18 mouse cellular contexts compared by ENCODE assay signal in the genomic region with DNA sequence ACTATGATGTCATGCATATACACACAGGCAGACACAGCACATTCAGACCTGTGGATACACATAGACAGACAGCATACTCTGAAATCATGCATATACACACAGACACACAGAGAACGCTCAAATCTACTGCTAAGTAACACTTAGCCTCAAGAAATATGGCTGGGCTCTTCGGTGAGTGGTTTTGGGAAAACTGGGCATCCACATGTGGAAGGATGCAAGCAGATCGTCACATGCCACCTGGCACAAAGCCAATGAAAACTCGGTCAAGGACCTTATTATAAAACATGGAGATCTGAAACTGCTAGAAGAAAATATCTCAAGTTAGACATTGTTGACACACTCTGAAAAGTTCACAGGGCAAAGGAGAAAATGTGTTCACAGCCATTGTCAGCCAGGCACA.
DNase-seq lines count a peak whose midpoint lies in the region; ATAC-seq lines count a peak whose summit lies in the region.
"Had no signal": no experiment of that assay in that cellular context is flagged by ENCODE, and none has a peak within 500 bp of the region (broad histone marks: within the 10 kb centered on the region; RNA-seq: fewer than 3 reads in every experiment).

No protein-coding gene starts in this region.

- WGBS in heart, embryonic 11.5 days (ENCODE audit: insufficient replicate concordance) = 78% methylated on average over 4 of the region's 4 CpGs

- H3K4me1 ChIP-seq in heart, embryonic 11.5 days (ENCODE audit: control insufficient read depth, insufficient read depth, low read length) = no peaks in the 10 kb centered on the region

- H3K36me3 ChIP-seq in heart, embryonic 11.5 days (ENCODE audit: control insufficient read depth, insufficient read depth, low read length) = no peaks in the 10 kb centered on the region
- H3K36me3 ChIP-seq: G1E had no signal

- H3K4me2 ChIP-seq in heart, embryonic 11.5 days = no peak overlapping the region

- H3K4me3 ChIP-seq in heart, embryonic 11.5 days (ENCODE audit: low read depth, low read length) = no peak overlapping the region

- no peak for ATAC-seq in heart, embryonic 11.5 days (replicated peaks; ENCODE audit: insufficient number of reproducible peaks, low FRiP score, low TSS enrichment)
- ATAC-seq: activated CD4-positive, CD25-positive, alpha-beta regulatory T cell, adult 4 months; CD4-positive, CD25-positive, alpha-beta regulatory T cell, adult 4 months; Patski had no signal

- H3K27ac ChIP-seq in heart, embryonic 11.5 days (ENCODE audit: low read depth, low read length) = no peak overlapping the region

- DNase-seq in adrenal gland, postnatal 14 days = peak; percentile 19
- no peak for DNase-seq in adrenal gland, postnatal 10 days
- peak; percentile 75 for DNase-seq in heart, adult 11 months
- DNase-seq: adrenal gland, adult 2 months; adrenal gland, adult 8-10 months; adrenal gland, postnatal 25 days; B cell, adult 2 months; cerebellum, adult 11 months; cerebellum, adult 11-12 months; cerebellum, adult 18-20 months; cerebellum, adult 2 months; cerebellum, adult 8-10 months had no signal

- no peaks in the 10 kb centered on the region for H3K9me3 ChIP-seq in heart, embryonic 11.5 days (replicated peaks; ENCODE audit: control insufficient read depth, low read length)

- H3K9ac ChIP-seq in heart, embryonic 11.5 days (ENCODE audit: low read depth, low read length) = no peak overlapping the region

- no peaks in the 10 kb centered on the region for H3K27me3 ChIP-seq in heart, embryonic 11.5 days (ENCODE audit: control insufficient read depth, insufficient read depth, low read length)
- H3K27me3 ChIP-seq: CH12.LX, Patski had no signal
